Mouse (Mus musculus) frontal cortex, postnatal 36 days (tissue): ENCODE results near the gene Hist3h2ba.
"Not testable (repeated sequence)": the region's sequence is repeated elsewhere in the genome, so short reads cannot be mapped to it uniquely, and the experiment has no call there.

Experiments used
- DNase-seq, 2 experiments: peaks; one replicate each; pipeline ENCODE4 v3.0.0; 2022; ENCODE audit warnings: low spot score in 2 of 2

Gene Hist3h2ba

GRCm38 (mm10) chr11:58938322-58939087 is 10.2 kb upstream of the Hist3h2ba start, which contains the start of gene Rnf187:
Gene Rnf187 (minus strand): TSS chr11:58938916.
- peak; percentile 88 to 94 for DNase-seq

GRCm38 (mm10) chr11:58939088-58939439 is 9.7 kb upstream of the Hist3h2ba start:
- no peak for DNase-seq

- DNase-seq = no peak
Observed at GRCm38 (mm10) chr11:58944136-58944535, 4.6 kb upstream of the Hist3h2ba start.

- no peak for DNase-seq
Observed at GRCm38 (mm10) chr11:58947306-58947705, 1.4 kb upstream of the Hist3h2ba start.

GRCm38 (mm10) chr11:58947798-58948528 is 757 bp upstream of the Hist3h2ba start:
- peak; percentile 65 to 75 for DNase-seq

GRCm38 (mm10) chr11:58949480-58950431 is 1.0 kb downstream of the Hist3h2ba start:
- DNase-seq = peak in 1 of 2 experiments; percentile 60

GRCm38 (mm10) chr11:58951210-58951609 is 2.5 kb downstream of the Hist3h2ba start:
- DNase-seq = no peak

GRCm38 (mm10) chr11:58953351-58954169 is 4.8 kb downstream of the Hist3h2ba start:
- DNase-seq = no peak

GRCm38 (mm10) chr11:58954170-58954419 is 5.4 kb downstream of the Hist3h2ba start:
- DNase-seq = not testable (repeated sequence)

- peak; percentile 88 to 97 for DNase-seq
Observed at GRCm38 (mm10) chr11:58954420-58955142, 5.9 kb downstream of the Hist3h2ba start, which contains the start of the genes Hist3h2a and Trim17. Gene Hist3h2a (plus strand): TSS chr11:58954685. Gene Trim17 (plus strand): TSS chr11:58954685.

GRCm38 (mm10) chr11:58955143-58955867 is 6.6 kb downstream of the Hist3h2ba start:
- DNase-seq = no peak

GRCm38 (mm10) chr11:58955868-58956257 is 7.1 kb downstream of the Hist3h2ba start:
- no peak for DNase-seq

GRCm38 (mm10) chr11:58957226-58957914 is 8.7 kb downstream of the Hist3h2ba start:
- DNase-seq = peak in 1 of 2 experiments; percentile 51

GRCm38 (mm10) chr11:58958536-58958935 is 9.8 kb downstream of the Hist3h2ba start:
- no peak for DNase-seq

- no peak for DNase-seq
Observed at GRCm38 (mm10) chr11:58959186-58959825, 10.6 kb downstream of the Hist3h2ba start.

- DNase-seq = peak; percentile 76 to 84
Observed at GRCm38 (mm10) chr11:58959921-58960465, 11.3 kb downstream of the Hist3h2ba start.

GRCm38 (mm10) chr11:58961364-58962177 is 12.9 kb downstream of the Hist3h2ba start:
- no peak for DNase-seq
